Mouse (Mus musculus): Measurements from ENCODE around the gene Ccdc106. TPM values are rescaled to one million over a fixed set of nuclear protein-coding genes. Genes with fewer than 3 reads are reported as not detected.
"Not testable (repeated sequence)": the region's sequence is repeated elsewhere in the genome, so short reads cannot be mapped to it uniquely, and the experiment has no call there.

The Ccdc106 gene
- polyA plus RNA-seq, 1 experiment from 2014 or later = 21.9 TPM

GRCm38 (mm10) chr7:5060944-5061773 is 40.8 kb downstream of the Ccdc106 start:
- 0% methylated on average over 60 of the region's 60 CpGs for WGBS
- peak; percentile 89 for ATAC-seq (ENCODE audit: insufficient read depth, low FRiP score)
- H3K27ac ChIP-seq (ENCODE audit: low read length) = peak overlapping the region; percentile 100
- H3K4me3 ChIP-seq (replicated peaks; ENCODE audit: low read length) = peak overlapping the region; percentile 88
- H3K4me1 ChIP-seq (ENCODE audit: control insufficient read depth, insufficient read depth, low read length) = peaks cover 29% of the 10 kb centered on the region
- peaks cover 7% of the 10 kb centered on the region for H3K27me3 ChIP-seq (ENCODE audit: control insufficient read depth, insufficient read depth, low read length)
- H3K9me3 ChIP-seq (replicated peaks; ENCODE audit: control insufficient read depth, low read length) = no peaks in the 10 kb centered on the region
- peak overlapping the region; percentile 96 for H3K9ac ChIP-seq (ENCODE audit: low read length)
- no peaks in the 10 kb centered on the region for H3K36me3 ChIP-seq (ENCODE audit: control insufficient read depth, insufficient read depth, low read length)
- H3K4me2 ChIP-seq (ENCODE audit: low read depth, low read length) = peak overlapping the region; percentile 95

DNA sequence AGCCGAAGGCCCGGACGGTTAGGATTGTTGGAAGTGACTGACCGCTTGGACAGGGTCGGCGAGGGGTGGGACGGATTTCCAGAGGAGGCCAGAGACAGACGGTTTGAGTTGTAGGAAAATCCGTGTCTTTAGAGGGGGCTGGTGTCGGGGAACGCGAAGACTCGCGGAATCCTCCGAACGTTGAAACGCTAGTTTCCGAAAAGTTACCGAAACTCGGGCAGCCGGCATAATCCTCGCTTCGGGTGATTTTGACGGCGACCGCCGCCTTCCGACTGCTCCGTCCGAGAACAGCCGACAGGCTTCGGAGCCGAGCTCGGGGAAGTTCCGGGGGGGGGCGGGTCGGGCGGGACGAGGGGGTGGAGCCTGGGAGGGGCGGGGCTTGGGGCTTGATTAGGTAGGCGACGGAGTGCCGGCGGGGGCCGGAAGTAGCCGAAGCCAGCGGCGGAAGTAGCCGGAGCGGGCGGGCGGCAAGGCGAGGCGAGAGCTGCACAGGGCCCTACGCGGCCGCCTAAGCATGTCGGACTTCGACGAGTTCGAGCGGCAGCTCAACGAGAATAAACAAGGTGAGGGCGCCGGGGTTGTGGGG is 41.5 kb downstream of the Ccdc106 start, which contains the start of gene U2af2:
U2af2 (plus strand) TSS at position 370 of the 586 bp plus-strand sequence.
- peak within 1 kb of the TSS; percentile 95 for H3K4me2 ChIP-seq (ENCODE audit: low read depth, low read length)
- H3K27ac ChIP-seq (ENCODE audit: low read length) = peak within 1 kb of the TSS; percentile 100
- H3K36me3 ChIP-seq (ENCODE audit: control insufficient read depth, insufficient read depth, low read length) = no peaks in the 10 kb centered on the region
- 0 out of 2 replicates have a peak, but pooled peaks cover 1% of the 10 kb centered on the region for H3K27me3 ChIP-seq (ENCODE audit: control insufficient read depth, insufficient read depth, low read length)
- under 1% methylated on average over 53 of the region's 65 CpGs for WGBS
- peak within 1 kb of the TSS; percentile 88 for H3K4me3 ChIP-seq (replicated peaks; ENCODE audit: low read length)
- peaks cover 25% of the 10 kb centered on the region for H3K4me1 ChIP-seq (ENCODE audit: control insufficient read depth, insufficient read depth, low read length)
- ATAC-seq (ENCODE audit: insufficient read depth, low FRiP score) = peak; percentile 85
- no peaks in the 10 kb centered on the region for H3K9me3 ChIP-seq (replicated peaks; ENCODE audit: control insufficient read depth, low read length)
- peak within 1 kb of the TSS; percentile 96 for H3K9ac ChIP-seq (ENCODE audit: low read length)

GRCm38 (mm10) chr7:5062360-5063001 is 42.1 kb downstream of the Ccdc106 start:
- peak; percentile 68 for ATAC-seq (ENCODE audit: insufficient read depth, low FRiP score)
- H3K9me3 ChIP-seq (replicated peaks; ENCODE audit: control insufficient read depth, low read length) = no peaks in the 10 kb centered on the region
- peak overlapping the region; percentile 100 for H3K27ac ChIP-seq (ENCODE audit: low read length)
- H3K9ac ChIP-seq (ENCODE audit: low read length) = peak overlapping the region; percentile 96
- H3K4me2 ChIP-seq (ENCODE audit: low read depth, low read length) = peak overlapping the region; percentile 86
- peaks cover 21% of the 10 kb centered on the region for H3K4me1 ChIP-seq (ENCODE audit: control insufficient read depth, insufficient read depth, low read length)
- H3K27me3 ChIP-seq (ENCODE audit: control insufficient read depth, insufficient read depth, low read length) = no peaks in the 10 kb centered on the region
- H3K36me3 ChIP-seq (ENCODE audit: control insufficient read depth, insufficient read depth, low read length) = no peaks in the 10 kb centered on the region
- H3K4me3 ChIP-seq (replicated peaks; ENCODE audit: low read length) = peak overlapping the region; percentile 88
- 0% methylated on average over 51 of the region's 51 CpGs for WGBS

DNA sequence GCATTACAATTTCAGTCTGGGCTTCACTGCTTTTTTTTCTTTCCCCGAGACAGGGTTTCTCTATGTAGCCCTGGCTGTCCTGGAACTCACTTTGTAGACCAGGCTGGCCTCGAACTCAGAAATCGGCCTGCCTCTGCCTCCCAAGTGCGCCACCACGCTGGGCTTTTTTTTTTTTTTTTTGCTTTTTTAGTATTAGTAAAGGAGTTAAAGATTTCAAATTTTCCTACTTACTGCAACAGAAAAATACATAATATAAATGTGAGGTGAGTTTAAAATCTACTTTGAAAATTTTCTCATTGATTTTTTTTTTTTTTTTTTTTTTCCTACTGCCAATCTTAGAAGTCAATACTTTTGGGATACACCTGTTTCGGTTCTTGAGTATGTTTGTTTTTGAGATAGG is 44.5 kb downstream of the Ccdc106 start:
- WGBS = 90% methylated on average over 6 of the region's 6 CpGs
- no peak overlapping the region for H3K4me2 ChIP-seq (ENCODE audit: low read depth, low read length)
- no peak for ATAC-seq (ENCODE audit: insufficient read depth, low FRiP score)

GRCm38 (mm10) chr7:5073586-5073985 is 53.2 kb downstream of the Ccdc106 start:
- Histone ChIP-seq H3K9ac (ENCODE audit: low read length) (no peak overlapping the region), H3K9me3 (replicated peaks; ENCODE audit: control insufficient read depth, low read length) (no peaks in the 10 kb centered on the region), H3K27me3 (ENCODE audit: control insufficient read depth, insufficient read depth, low read length) (no peaks in the 10 kb centered on the region), H3K4me2 (ENCODE audit: low read depth, low read length) (no peak overlapping the region), H3K4me3 (replicated peaks; ENCODE audit: low read length) (no peak overlapping the region), H3K27ac (ENCODE audit: low read length) (no peak overlapping the region), H3K4me1 (ENCODE audit: control insufficient read depth, insufficient read depth, low read length) (no peaks in the 10 kb centered on the region), H3K36me3 (ENCODE audit: control insufficient read depth, insufficient read depth, low read length) (peaks cover 59% of the 10 kb centered on the region)
- 66% methylated on average over 1 of the region's 1 CpGs for WGBS
- ATAC-seq (ENCODE audit: insufficient read depth, low FRiP score) = peak; percentile 14; the same call in 1 of the 2 replicates

More for the DNA sequence above, 44.5 kb downstream of the Ccdc106 start:
- Histone ChIP-seq H3K27ac (ENCODE audit: low read length) (no peak overlapping the region), H3K36me3 (ENCODE audit: control insufficient read depth, insufficient read depth, low read length) (peaks cover 22% of the 10 kb centered on the region), H3K9me3 (replicated peaks; ENCODE audit: control insufficient read depth, low read length) (no peaks in the 10 kb centered on the region), H3K27me3 (ENCODE audit: control insufficient read depth, insufficient read depth, low read length) (no peaks in the 10 kb centered on the region), H3K9ac (ENCODE audit: low read length) (no peak overlapping the region), H3K4me3 (replicated peaks; ENCODE audit: low read length) (no peak overlapping the region), H3K4me1 (ENCODE audit: control insufficient read depth, insufficient read depth, low read length) (peaks cover 19% of the 10 kb centered on the region)

DNA sequence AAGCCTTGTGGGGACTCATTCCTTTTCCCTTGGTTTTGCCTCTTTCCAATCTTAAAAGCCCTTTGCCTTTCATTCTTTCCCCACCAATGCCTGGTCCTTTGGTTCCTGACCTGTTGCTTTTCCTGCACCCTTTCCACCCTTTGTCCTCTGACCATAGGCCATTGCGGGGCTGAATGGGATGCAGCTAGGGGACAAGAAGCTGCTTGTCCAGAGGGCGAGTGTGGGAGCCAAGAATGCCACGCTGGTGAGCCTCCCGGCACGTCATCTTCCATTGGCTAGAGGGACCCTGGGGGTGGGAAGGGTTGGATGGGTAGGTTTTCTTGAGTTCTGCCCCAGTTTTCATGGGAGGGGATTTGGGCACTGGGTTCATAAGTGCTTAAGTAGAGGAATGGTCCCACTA is 54.6 kb downstream of the Ccdc106 start:
- 92% methylated on average over 5 of the region's 5 CpGs for WGBS
- Histone ChIP-seq H3K27me3 (ENCODE audit: control insufficient read depth, insufficient read depth, low read length) (no peaks in the 10 kb centered on the region), H3K4me3 (replicated peaks; ENCODE audit: low read length) (no peak overlapping the region), H3K36me3 (ENCODE audit: control insufficient read depth, insufficient read depth, low read length) (peaks cover 45% of the 10 kb centered on the region), H3K9ac (ENCODE audit: low read length) (no peak overlapping the region), H3K4me1 (ENCODE audit: control insufficient read depth, insufficient read depth, low read length) (no peaks in the 10 kb centered on the region), H3K4me2 (ENCODE audit: low read depth, low read length) (no peak overlapping the region), H3K9me3 (replicated peaks; ENCODE audit: control insufficient read depth, low read length) (no peaks in the 10 kb centered on the region), H3K27ac (ENCODE audit: low read length) (no peak overlapping the region)
- no peak for ATAC-seq (ENCODE audit: insufficient read depth, low FRiP score)

DNA sequence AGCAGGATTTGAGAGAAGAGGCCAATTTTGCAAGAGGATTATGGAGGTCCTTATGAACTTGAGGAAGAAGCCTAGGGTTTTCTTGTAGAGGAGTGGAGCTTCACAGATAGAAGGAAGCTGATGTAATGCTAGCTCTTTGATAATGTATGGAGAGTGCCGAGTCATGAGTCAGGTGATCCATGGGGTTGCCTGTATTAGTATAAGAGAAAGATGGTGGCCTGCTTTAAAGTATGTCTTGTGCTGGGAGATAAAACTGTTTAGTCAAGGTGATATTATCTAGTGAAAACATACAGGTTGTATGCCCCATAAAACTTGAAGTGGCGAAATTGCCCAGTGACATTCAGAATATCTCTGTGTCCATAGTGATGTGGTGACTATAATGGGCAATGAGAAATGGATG is 56.6 kb downstream of the Ccdc106 start:
- Histone ChIP-seq H3K4me3 (replicated peaks; ENCODE audit: low read length) (no peak overlapping the region), H3K36me3 (ENCODE audit: control insufficient read depth, insufficient read depth, low read length) (peaks cover 27% of the 10 kb centered on the region), H3K9me3 (replicated peaks; ENCODE audit: control insufficient read depth, low read length) (no peaks in the 10 kb centered on the region), H3K4me2 (ENCODE audit: low read depth, low read length) (no peak overlapping the region), H3K27ac (ENCODE audit: low read length) (no peak overlapping the region), H3K27me3 (ENCODE audit: control insufficient read depth, insufficient read depth, low read length) (no peaks in the 10 kb centered on the region), H3K9ac (ENCODE audit: low read length) (no peak overlapping the region), H3K4me1 (ENCODE audit: control insufficient read depth, insufficient read depth, low read length) (peaks cover 8% of the 10 kb centered on the region; the same call in 1 of the 2 replicates)
- 67% methylated on average over 2 of the region's 2 CpGs for WGBS
- ATAC-seq (ENCODE audit: insufficient read depth, low FRiP score) = no peak

DNA sequence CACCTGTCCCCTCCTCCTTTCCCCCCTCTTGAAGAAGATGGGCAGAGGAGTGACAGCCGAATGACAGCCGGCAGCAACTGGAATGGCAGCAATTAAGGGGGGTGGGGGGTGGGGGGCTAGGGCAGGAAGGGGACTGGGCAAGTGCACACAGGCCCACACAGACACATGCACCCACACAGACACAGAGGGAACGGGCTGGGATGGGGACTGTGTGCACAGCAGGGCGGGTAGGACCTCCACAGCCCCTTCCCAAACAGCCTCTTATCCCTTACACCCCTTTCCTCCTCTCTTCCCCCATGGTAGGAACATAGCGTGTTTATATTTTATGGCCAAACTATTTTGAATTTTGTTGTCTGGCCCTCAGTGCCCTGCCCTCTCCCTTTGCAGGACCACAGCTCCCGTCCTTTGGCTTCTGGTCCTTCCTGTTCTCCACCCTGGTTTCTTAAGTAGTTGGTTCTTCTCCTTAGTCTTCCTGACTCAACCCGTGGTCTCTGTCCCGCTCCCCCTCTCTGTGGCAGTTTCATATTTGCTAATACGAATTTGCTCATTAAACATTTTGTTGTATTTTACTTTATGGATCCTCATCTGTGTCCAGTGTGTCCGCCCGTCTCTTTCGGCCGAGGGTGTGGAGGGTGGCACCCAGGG is 59.1 kb downstream of the Ccdc106 start:
- Histone ChIP-seq H3K9ac (ENCODE audit: low read length) (peak overlapping the region; percentile 98), H3K4me1 (ENCODE audit: control insufficient read depth, insufficient read depth, low read length) (peaks cover 21% of the 10 kb centered on the region; the same call in 1 of the 2 replicates), H3K4me3 (replicated peaks; ENCODE audit: low read length) (peak overlapping the region; percentile 100), H3K4me2 (ENCODE audit: low read depth, low read length) (peak overlapping the region; percentile 87), H3K36me3 (ENCODE audit: control insufficient read depth, insufficient read depth, low read length) (peaks cover 26% of the 10 kb centered on the region), H3K27ac (ENCODE audit: low read length) (peak overlapping the region; percentile 95)
- 41% methylated on average over 10 of the region's 13 CpGs for WGBS
- H3K9me3 ChIP-seq (replicated peaks; ENCODE audit: control insufficient read depth, low read length); ATAC-seq (ENCODE audit: insufficient read depth, low FRiP score); H3K27me3 ChIP-seq (ENCODE audit: control insufficient read depth, insufficient read depth, low read length): not testable (repeated sequence)

Data from stomach, embryonic 16.5 days (tissue).